Mouse (Mus musculus) brain, embryonic 14.5 days (tissue): ENCODE measurements at regions not wholly inside any gene's neighbourhood (a gene's known extent, or its start where the extent isn't known, plus 50 kb on each side); places are given as distances from the start of the nearest gene placed in this dataset.

Source experiments
- CTCF ChIP-seq: fragments of 200-500 bp; IDR thresholded peaks from 2 replicates; pipeline ENCODE4 v1.5.1; 2012; ENCODE audit warnings: inconsistent platforms, mild to moderate bottlenecking, moderate library complexity, borderline replicate concordance; ENCODE audit not compliant: insufficient read depth, insufficient read length; ENCODE audit errors: extremely low read depth
- POLR2A ChIP-seq: fragments of 200-500 bp; IDR thresholded peaks from 2 replicates; pipeline ENCODE4 v1.6.1; 2012; ENCODE audit warnings: mild to moderate bottlenecking, inconsistent platforms, borderline replicate concordance; ENCODE audit not compliant: poor library complexity, insufficient read depth, insufficient read length, severe bottlenecking; ENCODE audit errors: extremely low read depth

DNA sequence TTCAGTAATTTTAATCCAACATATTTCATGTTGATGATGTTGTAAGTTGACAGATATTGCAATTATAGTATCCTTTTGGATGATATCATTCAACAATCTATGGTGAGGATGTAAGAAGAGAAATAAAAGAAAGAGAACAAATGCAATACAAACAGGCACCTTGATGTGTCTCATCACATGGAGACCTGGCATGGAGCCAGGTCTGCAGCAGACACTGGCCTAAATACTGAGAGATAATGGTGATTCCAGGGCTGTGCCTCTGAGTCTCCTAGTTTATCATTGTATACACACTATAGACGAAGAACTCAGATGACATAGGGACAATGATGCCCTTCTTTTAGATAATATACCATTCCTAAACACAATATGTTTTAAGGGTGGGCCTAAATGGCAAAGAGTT is 1068.5 kb upstream of the Klhl29 start:
- TF ChIP-seq POLR2A (no peak), CTCF (no peak)
